Comparison of ENCODE assay signal across 8 mouse cellular contexts in the genomic region with DNA sequence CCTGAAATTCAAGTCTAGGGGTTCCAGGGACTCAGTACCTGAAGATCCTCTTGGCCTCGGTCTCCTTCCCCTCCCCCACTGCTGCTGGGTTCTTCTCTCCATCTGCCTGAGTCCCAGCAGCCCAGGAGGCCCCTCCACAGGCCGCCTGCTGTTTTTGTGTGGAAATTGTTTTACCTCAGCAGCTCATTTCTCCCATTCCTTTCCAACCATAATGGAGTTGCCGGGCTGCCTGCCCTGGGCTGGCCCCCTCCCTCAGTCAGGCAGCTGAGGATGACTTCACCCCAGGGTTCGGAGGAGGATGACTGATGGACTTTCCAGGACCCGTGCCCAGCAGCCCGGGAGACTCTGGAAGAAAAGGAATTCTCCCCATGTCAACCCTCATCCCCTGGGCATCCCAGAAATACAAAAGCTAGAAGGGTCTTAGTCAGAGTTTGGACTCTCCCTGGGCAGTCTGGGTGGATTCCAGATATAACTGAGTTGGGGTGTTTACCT. TPM values are rescaled to one million over a fixed set of nuclear protein-coding genes. Genes with fewer than 3 reads are reported as not detected.
DNase-seq lines count a peak whose midpoint lies in the region; ATAC-seq and TF ChIP-seq lines count a peak whose summit lies in the region.

No protein-coding gene starts in this region.

- H3K4me3 ChIP-seq in gastrocnemius, adult 2 months: peak overlapping the region; percentile 52
- H3K4me3 ChIP-seq in heart, embryonic 12.5 days: no peak overlapping the region
- H3K4me3 ChIP-seq in liver, adult 2 months (ENCODE audit: insufficient read depth, low read depth, low read length): no peak overlapping the region

- TF ChIP-seq CTCF in gastrocnemius, adult 2 months (IDR thresholded peaks at IDR 0.05): peak; percentile 3; the same call in 1 of the 2 replicates
- TF ChIP-seq CTCF in liver, adult 2 months (IDR thresholded peaks at IDR 0.05; ENCODE audit: low read depth, low read length): no peak

- H3K9me3 ChIP-seq in heart, embryonic 12.5 days (replicated peaks): no peaks in the 10 kb centered on the region

- H3K9ac ChIP-seq in heart, embryonic 12.5 days: peak overlapping the region; percentile 59; the same call in 1 of the 2 replicates
- H3K9ac ChIP-seq in liver, adult 2 months (ENCODE audit: low read depth, low read length): no peak overlapping the region

- peaks cover 39% of the 10 kb centered on the region for H3K4me1 ChIP-seq in heart, embryonic 12.5 days (replicated peaks)
- no peaks in the 10 kb centered on the region for H3K4me1 ChIP-seq in liver, adult 2 months (ENCODE audit: control insufficient read depth, insufficient read depth, low read length)

- ATAC-seq in heart, embryonic 12.5 days (ENCODE audit: insufficient number of reproducible peaks, low FRiP score): peak; percentile 49

- 18% methylated on average over 6 of the region's 6 CpGs for WGBS in heart, embryonic 12.5 days
- WGBS in liver, adult 2 months: 58% methylated on average over 6 of the region's 6 CpGs

- TF ChIP-seq POLR2A in liver, adult 2 months (IDR thresholded peaks at IDR 0.05; ENCODE audit: extremely low read depth, insufficient read depth, low read length): no peak

- intact Hi-C loops in gastrocnemius, adult 2 months (cut with DNase I): no loop called here

- peaks cover 36% of the 10 kb centered on the region for H3K36me3 ChIP-seq in heart, embryonic 12.5 days
- no peaks in the 10 kb centered on the region for H3K36me3 ChIP-seq in liver, adult 2 months (ENCODE audit: control insufficient read depth, insufficient read depth, low read length)

- H3K27me3 ChIP-seq in heart, embryonic 12.5 days (replicated peaks): 0 out of 2 replicates have a peak, but pooled peaks cover 5% of the 10 kb centered on the region
- no peaks in the 10 kb centered on the region for H3K27me3 ChIP-seq in liver, adult 2 months (ENCODE audit: control insufficient read depth, insufficient read depth, low read length)

- no peaks in the 10 kb centered on the region for H3K79me2 ChIP-seq in liver, adult 2 months (ENCODE audit: control insufficient read depth, insufficient read depth, low read length)

- peak overlapping the region; percentile 42 for H3K4me2 ChIP-seq in heart, embryonic 12.5 days

- peak overlapping the region; percentile 86 for H3K27ac ChIP-seq in gastrocnemius, adult 2 months
- peak overlapping the region; percentile 96 for H3K27ac ChIP-seq in heart, embryonic 12.5 days (ENCODE audit: poor library complexity, severe bottlenecking)
- H3K27ac ChIP-seq in liver, adult 2 months (replicated peaks; ENCODE audit: insufficient read depth, low read depth, low read length): peak overlapping the region; percentile 28

- peak; percentile 80 for DNase-seq in gastrocnemius, adult 2 months
- DNase-seq in gastrocnemius, adult 18-20 months (ENCODE audit: low spot score): no peak
- peak; percentile 52 for DNase-seq in MN1 (ENCODE audit: low spot score)
- DNase-seq in liver, adult 2 months (ENCODE audit: extremely low read depth, low read depth, low spot score): no peak
- no peak for DNase-seq in urinary bladder, postnatal 14 days (ENCODE audit: low spot score)
- no peak for DNase-seq in adipocyte (ENCODE audit: low spot score)
- DNase-seq in cerebellum, adult 18-20 months: no peak

RNA-seq across cellular contexts. Expression of a gene that starts 23.7 kb away (rescaled TPM):
- total RNA-seq in gastrocnemius, adult 2 months (2021): 100 to 1,000 TPM; 122 to 144 TPM
- 100 to 1,000 TPM; 147 to 169 TPM for total RNA-seq in gastrocnemius, adult 18-20 months (2021)
- 79.2 and 81.4 TPM in 2 replicates for polyA plus RNA-seq in heart, embryonic 12.5 days (2016; fragmentation: Nextera tagmentation; extraction: Ambion mirVana)
- 21.6 and 24.2 TPM in 2 replicates for total RNA-seq in liver, adult 2 months (2014; rRNA removed)
- polyA plus RNA-seq in liver, adult 2 months (2012; rRNA removed): 28.8 and 37.8 TPM in 2 replicates

Comparison
In these comparisons a context has a peak if more than half of its experiments do, and no peak if none do; other contexts are left out.
1. DNase-seq: peak in gastrocnemius, adult 2 months (single experiment) and MN1 (single experiment); none in gastrocnemius, adult 18-20 months (single experiment), liver, adult 2 months (single experiment), urinary bladder, postnatal 14 days (single experiment), adipocyte (single experiment) and cerebellum, adult 18-20 months (0 of 2).
2. H3K27ac ChIP-seq: peak in every context shown above with its lines; median percentile 96 in heart, embryonic 12.5 days; 86 in gastrocnemius, adult 2 months; 28 in liver, adult 2 months.